Mouse (Mus musculus): Measurements from ENCODE around the gene Gria4.
"Not testable (repeated sequence)": the region's sequence is repeated elsewhere in the genome, so short reads cannot be mapped to it uniquely, and the experiment has no call there.

Gene Gria4

DNA sequence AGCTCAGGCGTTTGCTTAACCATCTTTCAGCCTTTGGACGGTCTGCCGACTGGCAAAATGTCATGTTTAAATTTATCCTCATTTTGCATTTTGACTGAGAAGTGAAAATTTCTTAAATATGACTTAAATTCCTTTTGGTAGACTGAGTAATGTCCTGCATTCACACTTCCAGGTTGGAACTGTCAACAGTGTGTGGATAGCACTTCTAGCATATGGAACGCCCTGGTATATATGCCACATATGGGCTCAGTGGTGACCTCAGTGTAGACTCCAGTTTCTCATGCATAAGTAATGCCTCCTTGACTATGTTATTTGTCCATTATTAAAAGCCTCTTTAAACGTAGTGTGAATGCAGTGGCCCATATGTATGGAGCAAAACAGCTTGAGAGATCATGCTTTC, 222.4 kb downstream of the Gria4 start:
- DNase-seq (ENCODE audit: low spot score in 2 of 2), result peak; percentile 18 to 21

DNA sequence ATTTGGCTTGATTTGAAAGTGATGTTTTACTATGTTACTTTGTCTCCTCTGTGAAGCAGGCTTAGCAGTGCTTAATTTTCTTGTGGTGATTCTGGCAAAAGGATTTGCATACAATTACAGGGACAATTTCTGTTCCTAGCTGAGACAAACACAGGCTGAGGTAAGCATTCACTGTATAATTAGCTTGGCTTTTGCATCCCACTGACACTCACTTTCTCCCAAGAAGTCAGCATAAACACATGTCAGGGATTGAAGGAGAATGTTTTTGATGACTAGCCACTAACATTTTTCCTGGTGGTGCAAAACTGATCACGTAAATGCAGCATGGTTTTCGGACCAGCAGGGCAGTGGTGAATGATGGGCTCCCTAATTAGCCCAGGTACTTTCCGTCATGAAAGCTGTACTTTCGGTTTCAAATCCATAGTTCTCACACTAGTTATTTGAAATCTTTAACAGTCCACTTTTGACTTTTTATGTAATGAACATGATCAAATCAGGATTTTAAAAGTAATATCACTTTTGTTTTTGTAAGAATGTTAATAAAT, 240.5 kb downstream of the Gria4 start:
- DNase-seq (ENCODE audit: low spot score in 2 of 2), result no peak

DNA sequence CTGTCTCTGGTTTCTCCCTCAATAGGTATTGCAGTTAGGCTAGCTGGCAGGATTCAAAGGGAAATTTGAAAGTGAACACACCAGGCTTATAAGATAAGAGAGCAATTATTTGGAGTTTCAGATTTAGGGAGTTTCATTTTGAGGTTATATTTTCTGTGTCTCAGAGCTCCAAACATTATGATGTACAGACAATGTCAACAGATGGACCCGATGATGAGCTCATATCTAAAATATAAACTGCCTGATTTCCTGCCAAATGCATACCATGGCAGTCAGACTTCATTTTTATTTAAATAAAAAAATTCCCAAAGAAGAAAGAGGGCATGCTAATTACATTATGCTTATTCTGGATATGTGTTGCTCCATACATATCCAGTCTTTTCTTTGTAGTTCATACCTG, 256.8 kb downstream of the Gria4 start:
- DNase-seq (ENCODE audit: low spot score in 2 of 2), result no peak

DNA sequence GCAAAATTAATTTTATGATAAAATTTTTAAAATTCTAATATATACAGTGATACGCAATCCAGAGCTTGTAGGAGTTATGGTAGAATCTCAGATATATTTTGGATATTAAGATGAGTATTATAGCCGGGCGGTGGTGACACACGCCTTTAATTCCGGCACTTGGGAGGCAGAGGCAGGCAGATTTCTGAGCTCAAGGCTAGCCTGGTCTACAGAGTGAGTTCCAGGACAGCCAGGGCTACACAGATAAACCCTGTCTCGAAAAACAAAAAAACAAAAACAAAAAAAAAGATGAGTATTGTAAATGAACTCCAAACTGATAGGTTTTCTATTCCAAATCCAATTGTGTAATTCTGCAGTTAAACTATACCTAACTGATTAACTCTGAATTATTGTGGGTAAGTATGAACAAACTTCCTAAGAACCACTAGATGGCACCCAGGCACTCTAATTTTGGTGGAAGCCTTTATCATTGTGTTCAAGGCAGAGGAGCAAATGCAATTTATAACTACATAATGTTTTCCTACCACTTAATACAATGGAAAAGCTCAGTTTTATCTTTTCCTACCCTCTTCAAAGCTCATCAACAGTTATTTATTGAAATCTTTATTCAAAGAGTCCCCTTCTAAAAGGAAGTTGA, 259.4 kb downstream of the Gria4 start:
- peak in 1 of 2 experiments; percentile 28 for DNase-seq (ENCODE audit: low spot score in 2 of 2)

DNA sequence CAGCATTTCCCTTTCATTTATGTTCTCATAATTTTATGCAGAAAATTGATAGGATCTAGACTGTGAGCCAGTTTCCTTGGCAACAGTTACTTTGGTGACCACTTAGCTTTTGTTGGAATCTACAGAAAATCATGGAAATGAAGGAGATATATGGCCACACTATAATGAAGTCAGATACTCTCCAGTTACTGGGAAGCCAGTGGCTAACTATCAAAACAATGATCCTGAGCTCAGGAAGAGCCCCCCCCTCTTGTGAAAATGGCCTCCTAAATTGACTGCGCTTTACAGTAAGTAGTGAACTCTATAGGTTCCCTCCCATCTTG, 281.5 kb downstream of the Gria4 start:
- peak in 1 of 2 experiments; percentile 23 for DNase-seq (ENCODE audit: low spot score in 2 of 2)

DNA sequence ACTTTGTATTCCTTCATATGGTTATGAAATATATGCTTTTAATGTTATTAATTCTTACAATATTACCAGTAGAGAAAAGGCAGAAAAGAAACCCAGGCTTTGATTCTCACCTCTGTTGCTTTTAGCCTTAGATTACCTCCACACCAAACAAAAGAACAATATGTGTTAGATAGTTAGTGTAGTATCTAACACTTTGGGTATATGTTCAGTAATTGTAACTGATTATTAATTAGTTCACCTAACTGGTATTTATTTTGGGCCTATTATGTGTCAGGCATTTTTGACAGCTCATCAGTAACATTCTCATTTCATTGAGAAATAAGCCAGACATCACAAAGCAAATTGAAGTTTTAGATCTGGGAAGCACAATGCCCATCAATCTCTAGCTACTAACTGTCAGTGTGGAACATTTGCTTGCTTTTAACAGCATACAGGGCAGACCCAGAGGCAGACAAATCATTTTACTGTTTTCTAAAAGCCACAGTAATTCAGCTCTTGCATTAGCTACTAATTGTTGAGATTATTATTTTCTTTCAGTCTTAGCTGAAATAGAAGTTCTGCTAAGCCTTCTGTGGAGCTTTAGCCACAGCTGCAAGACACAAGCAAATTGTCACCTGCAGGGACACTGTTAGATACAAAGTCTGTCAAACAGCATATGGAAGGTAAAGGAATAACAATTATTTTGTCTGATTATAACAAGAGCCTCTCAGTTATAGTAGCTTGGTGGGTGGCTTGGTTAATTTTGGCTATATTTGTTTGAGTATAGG, 282.1 kb downstream of the Gria4 start:
- DNase-seq (ENCODE audit: low spot score in 2 of 2), result peak in 1 of 2 experiments; percentile 13

DNA sequence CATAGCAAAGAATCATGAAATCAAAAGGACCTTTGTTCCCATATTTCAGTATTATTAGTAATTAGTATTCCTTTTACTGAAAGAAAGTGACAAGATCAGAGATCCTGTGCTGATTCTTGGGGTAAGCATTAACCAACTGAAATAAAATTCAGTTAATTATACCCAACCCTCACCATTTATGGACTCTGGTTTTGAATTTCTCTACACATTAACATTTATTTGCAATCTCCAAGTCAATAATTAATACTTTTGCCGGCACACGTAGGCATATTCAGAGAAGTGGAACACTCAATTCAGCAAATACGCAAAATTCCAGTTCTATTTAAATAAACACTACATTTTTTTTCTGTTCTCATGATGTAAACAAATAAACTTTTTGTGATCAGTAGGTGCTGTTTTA, 289.9 kb downstream of the Gria4 start:
- no peak for DNase-seq (ENCODE audit: low spot score in 2 of 2)

DNA sequence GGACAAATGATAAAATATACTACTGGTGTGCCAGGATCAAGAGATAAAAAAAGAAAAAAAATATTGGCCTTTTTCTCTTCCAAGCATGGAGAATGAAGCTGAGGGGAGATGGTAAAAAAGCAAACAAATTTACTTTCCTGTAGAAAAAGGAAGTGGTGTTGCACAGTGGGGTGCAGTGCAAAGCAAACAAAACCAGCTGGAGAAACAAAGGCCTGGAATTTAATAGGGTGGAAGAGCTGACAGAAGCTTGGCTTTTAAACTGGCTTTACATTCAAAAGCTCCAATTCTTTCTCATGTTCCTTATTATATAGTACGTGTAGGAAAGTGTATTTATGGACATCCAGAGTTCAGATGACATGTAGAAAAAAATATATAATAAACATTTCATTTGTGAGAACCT, 290.9 kb downstream of the Gria4 start:
- no peak for DNase-seq (ENCODE audit: low spot score in 2 of 2)

DNA sequence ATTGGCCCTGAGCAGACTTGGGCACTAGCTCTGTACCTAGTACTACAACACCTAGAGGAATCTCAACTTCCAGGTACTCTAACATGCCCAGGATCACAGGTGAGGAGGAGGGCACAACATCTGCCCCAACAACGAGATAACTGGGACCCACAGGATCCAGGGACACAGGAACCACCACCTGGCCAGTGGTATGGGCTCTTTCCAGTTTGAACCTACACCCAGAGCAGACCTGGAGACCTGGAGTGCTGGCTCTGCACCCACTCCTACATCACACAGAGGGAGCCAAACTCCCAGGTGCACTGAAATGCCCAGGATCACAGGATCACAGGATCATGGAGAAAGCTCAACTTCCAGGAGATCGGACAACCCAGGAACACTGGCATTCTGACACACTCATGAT, 309.6 kb downstream of the Gria4 start:
- DNase-seq (ENCODE audit: low spot score in 2 of 2), result no peak

DNA sequence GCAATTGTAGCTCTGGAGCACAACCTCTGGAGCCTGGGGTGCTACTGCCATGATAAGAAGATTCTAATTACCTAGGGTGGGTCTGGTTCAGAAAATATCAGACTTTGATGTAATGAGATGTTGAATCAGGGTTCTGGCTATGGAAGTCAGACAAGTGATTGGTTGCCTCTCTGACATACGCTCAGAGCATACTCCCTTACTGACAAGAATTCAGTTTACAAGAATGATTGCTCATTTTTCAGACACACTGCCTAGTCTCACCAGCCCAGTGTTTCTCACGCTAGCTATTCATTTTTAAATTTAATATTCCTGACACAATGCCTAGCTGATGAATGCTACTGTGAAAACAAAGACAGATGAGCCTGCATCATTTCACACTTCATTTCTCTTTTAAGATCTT, 311.5 kb downstream of the Gria4 start:
- DNase-seq (ENCODE audit: low spot score in 2 of 2), result no peak

DNA sequence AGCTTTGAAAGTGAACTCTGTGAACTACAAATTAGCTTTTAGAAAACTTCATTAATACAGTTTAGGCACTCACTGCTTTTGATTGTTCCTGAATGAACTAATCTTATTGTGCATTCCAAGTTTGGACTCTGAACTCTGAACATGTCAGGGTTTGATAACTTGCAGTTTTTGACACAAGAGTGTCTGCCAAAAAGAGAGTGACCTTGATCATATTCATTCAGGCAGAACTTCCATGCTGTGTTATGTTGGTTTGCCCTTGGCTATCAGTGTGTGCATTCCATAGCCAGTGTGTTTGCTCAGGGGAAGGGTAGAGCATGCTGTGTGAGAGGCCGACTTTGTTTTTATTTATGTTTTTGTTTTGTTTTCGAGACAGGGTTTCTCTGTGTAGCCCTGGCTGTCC, 325.2 kb downstream of the Gria4 start:
- DNase-seq (ENCODE audit: low spot score in 2 of 2), result no peak

DNA sequence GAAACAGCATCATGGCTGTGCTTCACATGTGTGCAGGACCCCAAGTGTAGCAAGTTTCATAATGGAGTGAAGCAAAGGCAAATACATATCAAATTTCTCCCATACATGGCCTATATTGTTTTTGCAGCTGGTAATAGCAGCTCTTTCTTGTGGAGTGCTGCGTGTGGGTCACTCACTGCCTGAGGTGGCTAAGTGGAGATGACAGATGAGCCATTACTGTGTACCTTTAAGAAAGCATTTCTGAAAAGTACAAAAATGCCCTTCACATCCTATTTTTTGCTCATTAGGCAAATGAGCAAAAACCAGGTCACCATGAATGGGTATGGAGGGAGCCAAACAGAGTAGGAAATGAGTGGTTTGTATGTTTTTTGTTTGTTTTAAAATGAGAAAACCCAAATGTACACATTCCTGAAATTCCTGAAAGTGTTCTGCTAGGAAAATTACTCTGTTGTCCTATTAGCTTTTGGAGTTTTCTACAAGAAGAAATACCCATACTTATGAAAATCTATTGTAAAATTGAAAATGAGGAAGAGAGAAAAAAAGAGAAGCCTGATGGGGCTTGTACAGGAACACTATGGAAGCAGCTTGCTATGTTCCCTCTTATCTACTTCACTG, 336.5 kb downstream of the Gria4 start:
- no peak for DNase-seq (ENCODE audit: low spot score in 2 of 2)

DNA sequence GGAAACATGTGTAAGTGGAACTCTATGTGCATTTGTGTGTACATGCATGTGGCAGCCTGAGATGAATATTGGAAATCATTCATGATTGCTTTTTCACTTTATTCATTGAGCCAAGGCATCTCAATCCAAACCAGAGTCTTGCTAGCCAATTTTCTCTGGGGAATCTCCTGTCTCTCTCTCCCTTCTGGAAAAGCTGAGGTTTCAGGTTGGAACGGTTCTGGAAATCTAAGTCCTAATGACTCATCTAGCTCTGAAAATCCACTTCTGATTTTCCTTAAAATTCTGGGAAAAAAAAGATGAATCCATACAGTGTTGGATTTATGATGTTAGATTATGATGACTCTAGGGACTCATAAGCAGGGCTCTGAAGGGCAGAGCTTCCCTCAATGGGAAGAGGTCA, 337.8 kb downstream of the Gria4 start:
- no peak for DNase-seq (ENCODE audit: low spot score in 2 of 2)

DNA sequence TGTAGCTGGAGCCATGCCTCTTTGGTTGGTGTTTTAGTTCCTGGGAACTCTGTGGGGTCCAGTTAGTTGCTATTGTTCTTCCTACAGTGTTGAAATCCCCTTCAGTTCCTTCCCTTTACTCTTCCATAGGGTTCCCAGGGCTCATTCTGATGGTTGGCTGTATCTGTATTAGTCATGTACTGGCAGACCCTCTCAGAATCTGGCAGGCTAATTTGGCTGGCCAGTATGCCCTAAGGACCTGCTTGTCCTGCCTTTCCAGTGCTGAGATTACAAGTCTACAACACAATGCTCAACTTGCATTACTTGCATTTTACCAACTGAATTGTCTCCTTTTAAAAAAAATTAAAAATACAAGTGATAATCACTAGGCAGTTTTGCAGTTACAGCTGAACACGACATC, 338.4 kb downstream of the Gria4 start:
- no peak for DNase-seq (ENCODE audit: low spot score in 2 of 2)

DNA sequence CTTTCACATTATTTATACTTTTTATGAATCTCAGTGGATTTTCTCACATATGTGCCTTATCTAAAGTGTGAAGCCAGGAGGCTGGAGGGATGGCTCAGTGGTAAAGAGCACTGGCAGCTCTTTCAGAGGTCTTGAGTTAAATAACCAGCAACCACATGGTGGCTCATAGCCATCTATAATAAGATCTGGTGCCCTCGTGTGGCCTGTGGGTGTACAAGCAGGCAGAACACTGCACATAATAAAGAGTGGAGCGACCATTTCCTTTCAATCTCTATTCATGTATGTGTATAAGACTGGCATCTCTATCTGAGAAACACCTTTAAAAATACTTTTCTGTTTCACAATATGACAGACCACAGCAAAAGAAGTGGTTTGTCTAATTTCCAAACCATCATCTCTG, 353.1 kb downstream of the Gria4 start:
- DNase-seq (ENCODE audit: low spot score in 2 of 2), result no peak

DNA sequence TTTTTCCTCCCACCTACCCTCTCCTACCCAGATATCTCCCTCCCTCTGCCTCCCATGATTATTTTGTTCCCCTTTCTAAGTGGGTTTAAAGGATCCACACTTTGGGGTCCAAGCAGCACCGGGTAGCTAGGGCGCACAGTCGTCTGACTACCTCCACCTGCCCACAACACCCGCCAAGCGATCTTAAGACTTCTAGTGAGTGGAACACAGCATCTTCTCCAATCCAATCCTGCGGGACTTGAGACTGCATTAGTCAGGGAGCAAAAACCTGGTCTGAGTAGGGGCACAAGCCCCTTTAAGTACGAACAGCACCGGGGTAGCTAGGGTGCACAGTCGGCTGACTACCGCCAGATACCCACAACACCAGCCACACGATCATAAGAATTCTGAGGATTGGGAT, 395.2 kb downstream of the Gria4 start:
- not testable (repeated sequence) for DNase-seq (ENCODE audit: low spot score in 2 of 2)

DNA sequence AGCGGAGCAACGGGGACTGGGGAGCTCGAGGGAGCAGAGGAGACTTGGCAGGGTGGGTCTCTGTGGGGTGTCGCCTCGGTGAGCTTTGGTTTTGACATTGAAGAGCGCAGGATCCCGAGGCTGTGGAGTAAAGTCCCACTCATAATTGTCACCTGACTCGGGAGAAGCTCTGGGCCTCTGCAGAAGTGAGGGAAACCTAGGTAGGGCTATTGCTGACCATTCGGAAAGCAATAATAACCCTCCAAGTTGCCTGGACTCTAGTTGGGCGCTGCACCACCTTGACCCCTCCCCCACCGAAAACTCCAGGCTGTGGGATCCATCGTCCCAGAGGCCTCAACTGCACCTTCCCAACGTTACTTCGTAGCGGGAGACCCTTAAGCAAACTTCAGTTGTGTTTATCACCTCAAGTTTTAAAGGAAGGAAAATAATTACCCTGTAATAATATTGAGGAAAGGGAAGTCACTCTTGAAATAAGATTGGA, 419.4 kb downstream of the Gria4 start:
- DNase-seq (ENCODE audit: low spot score in 2 of 2), result no peak

DNA sequence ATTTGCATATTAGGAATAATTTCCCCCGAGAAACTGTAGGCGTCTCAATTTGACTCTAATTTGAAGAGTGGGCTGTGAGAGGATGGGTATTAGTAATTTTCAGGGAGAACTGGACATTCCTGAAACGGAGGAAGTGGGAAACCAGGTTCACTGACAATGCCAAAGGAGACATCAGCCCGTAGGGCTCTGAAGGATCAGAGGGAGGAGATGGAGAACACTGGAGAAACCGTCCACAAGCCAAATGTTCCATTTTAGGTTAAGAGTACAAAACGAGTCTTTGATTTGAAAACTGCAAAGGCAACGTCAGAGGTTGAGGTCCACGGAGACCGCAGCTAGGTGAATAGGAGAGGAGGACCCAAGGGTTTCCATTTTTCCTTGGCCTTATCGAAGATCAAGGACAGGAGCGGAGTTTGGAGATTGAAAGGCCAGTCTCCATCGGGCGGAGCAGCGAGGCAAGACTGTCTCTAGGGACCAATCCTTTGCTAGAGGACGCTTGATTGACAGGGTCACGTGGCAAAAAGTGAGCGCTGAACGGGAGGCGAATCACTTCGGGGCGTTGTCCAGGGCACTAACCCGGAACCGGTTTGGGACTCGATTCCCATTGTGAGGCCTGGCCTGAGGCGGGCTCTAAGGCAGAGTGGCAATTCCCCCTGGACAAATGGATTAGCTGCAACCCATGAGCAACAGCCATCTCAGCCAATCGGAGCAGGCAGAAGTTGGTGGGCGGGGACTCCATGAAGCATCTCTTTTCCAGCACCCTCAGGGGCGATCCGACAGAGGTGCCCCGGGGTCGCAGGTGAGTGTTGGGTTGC, 420.0 kb downstream of the Gria4 start, which contains the start of gene Msantd4:
Gene Msantd4, plus strand, starts transcription at position 735 of the 812 bp plus-strand sequence.
- peak; percentile 99 for DNase-seq (ENCODE audit: low spot score in 2 of 2)

All from right cerebral cortex, adult 2 months (tissue).